Mouse (Mus musculus): ENCODE results near the gene Krtap4-13.

- no peak for TF ChIP-seq CTCF (IDR thresholded peaks at IDR 0.05; ENCODE audit: control insufficient read depth, insufficient read depth, insufficient replicate concordance, low read depth, low read length)
- no peak for TF ChIP-seq POLR2A (IDR thresholded peaks at IDR 0.05; ENCODE audit: control insufficient read depth, low read depth, low read length)
These were observed 29.1 kb downstream of the Krtap4-13 start, which contains the start of gene Krtap4-8 for GRCm38 (mm10) chr11:99780604-99781003.

Measured in testis, adult 2 months (tissue).